In the genomic region with DNA sequence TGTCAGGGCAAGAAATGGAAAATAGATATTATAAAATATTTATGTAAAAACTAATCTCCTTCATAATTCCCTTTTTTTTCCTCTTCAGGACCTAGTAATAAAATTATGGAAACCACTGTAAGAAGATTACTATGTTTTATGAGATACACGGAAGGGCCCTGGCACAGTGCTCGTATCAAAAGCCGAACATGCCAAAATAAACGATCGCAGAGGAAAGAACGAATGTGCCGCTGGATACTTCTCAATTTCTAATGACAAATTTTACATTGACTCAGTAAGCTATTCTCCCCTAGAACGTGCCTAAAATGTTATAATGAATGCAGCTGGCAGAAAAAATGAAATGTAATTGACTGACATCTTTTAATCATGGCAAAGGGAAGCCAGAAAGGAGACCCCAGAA, we compare ENCODE assay signal across 32 mouse cellular contexts.
A peak's percentile ranks its signal among the peaks of the same experiment; 100 is the strongest.
DNase-seq lines count a peak whose midpoint lies in the region; ATAC-seq and TF ChIP-seq lines count a peak whose summit lies in the region.
"Had no signal": no experiment of that assay in that cellular context is flagged by ENCODE, and none has a peak within 500 bp of the region (broad histone marks: within the 10 kb centered on the region; RNA-seq: fewer than 3 reads in every experiment).

No protein-coding gene starts in this region.

- no peak overlapping the region for H3K4me3 ChIP-seq in forebrain, embryonic 15.5 days
- no peak overlapping the region for H3K4me3 ChIP-seq in forebrain, embryonic 10.5 days
- H3K4me3 ChIP-seq in hindbrain, embryonic 15.5 days: no peak overlapping the region
- no peak overlapping the region for H3K4me3 ChIP-seq in hindbrain, postnatal 0 days (ENCODE audit: low read length)
- no peak overlapping the region for H3K4me3 ChIP-seq in neural tube, embryonic 13.5 days
- no peak overlapping the region for H3K4me3 ChIP-seq in neural tube, embryonic 15.5 days (replicated peaks)
- H3K4me3 ChIP-seq: embryonic facial prominence, embryonic 10.5 days; embryonic facial prominence, embryonic 15.5 days; gastrocnemius, adult 2 months; heart, adult 2 months; heart, embryonic 13.5 days; intestine, embryonic 15.5 days; layer of hippocampus, adult 2 months; left cerebral cortex, adult 2 months; limb, embryonic 13.5 days; liver, embryonic 12.5 days; megakaryocyte, embryonic 14.5 days had no signal

- no peaks in the 10 kb centered on the region for H3K9me3 ChIP-seq in forebrain, embryonic 15.5 days
- no peaks in the 10 kb centered on the region for H3K9me3 ChIP-seq in forebrain, embryonic 10.5 days
- no peaks in the 10 kb centered on the region for H3K9me3 ChIP-seq in hindbrain, embryonic 15.5 days
- H3K9me3 ChIP-seq in hindbrain, postnatal 0 days (ENCODE audit: low read length): no peaks in the 10 kb centered on the region
- H3K9me3 ChIP-seq in neural tube, embryonic 13.5 days: no peaks in the 10 kb centered on the region
- no peaks in the 10 kb centered on the region for H3K9me3 ChIP-seq in neural tube, embryonic 15.5 days (replicated peaks)
- H3K9me3 ChIP-seq: embryonic facial prominence, embryonic 10.5 days; embryonic facial prominence, embryonic 15.5 days; heart, embryonic 13.5 days; intestine, embryonic 15.5 days; limb, embryonic 13.5 days; liver, embryonic 12.5 days; megakaryocyte, embryonic 14.5 days had no signal

- TF ChIP-seq CTCF in hindbrain, postnatal 0 days (IDR thresholded peaks at IDR 0.05; ENCODE audit: low read depth): no peak

- no peak for ATAC-seq in forebrain, embryonic 15.5 days (replicated peaks)
- ATAC-seq in hindbrain, embryonic 15.5 days (ENCODE audit: low FRiP score, low read depth): no peak
- ATAC-seq in hindbrain, postnatal 0 days: no peak
- no peak for ATAC-seq in neural tube, embryonic 13.5 days (ENCODE audit: low read depth)
- ATAC-seq in neural tube, embryonic 15.5 days (ENCODE audit: low FRiP score): no peak
- no peak for ATAC-seq in activated CD4-positive, CD25-positive, alpha-beta regulatory T cell, adult 4 months
- ATAC-seq: CD4-positive, CD25-positive, alpha-beta regulatory T cell, adult 4 months; intestine, embryonic 15.5 days; liver, embryonic 12.5 days; liver, postnatal 0 days; lung, postnatal 0 days had no signal

- H3K27me3 ChIP-seq in forebrain, embryonic 15.5 days: no peaks in the 10 kb centered on the region
- H3K27me3 ChIP-seq in forebrain, embryonic 10.5 days (ENCODE audit: poor library complexity, severe bottlenecking): peaks cover 24% of the 10 kb centered on the region
- H3K27me3 ChIP-seq in hindbrain, embryonic 15.5 days: no peaks in the 10 kb centered on the region
- H3K27me3 ChIP-seq in hindbrain, postnatal 0 days (ENCODE audit: insufficient read depth, low read length): no peaks in the 10 kb centered on the region
- H3K27me3 ChIP-seq in neural tube, embryonic 13.5 days: no peaks in the 10 kb centered on the region
- H3K27me3 ChIP-seq in neural tube, embryonic 15.5 days (replicated peaks): no peaks in the 10 kb centered on the region
- H3K27me3 ChIP-seq: embryonic facial prominence, embryonic 15.5 days; heart, embryonic 13.5 days; intestine, embryonic 15.5 days; liver, embryonic 12.5 days had no signal

- 42% methylated on average over 8 of the region's 8 CpGs for WGBS in forebrain, embryonic 15.5 days
- WGBS in forebrain, embryonic 10.5 days: 93% methylated on average over 8 of the region's 8 CpGs
- WGBS in hindbrain, embryonic 15.5 days: 51% methylated on average over 8 of the region's 8 CpGs
- 53% methylated on average over 8 of the region's 8 CpGs for WGBS in hindbrain, postnatal 0 days
- 58% methylated on average over 8 of the region's 8 CpGs for WGBS in neural tube, embryonic 13.5 days
- WGBS in neural tube, embryonic 15.5 days: 40% methylated on average over 8 of the region's 8 CpGs

- no peak for DNase-seq in forebrain, embryonic 10.5 days (ENCODE audit: extremely low spot score, low spot score)
- DNase-seq in hindbrain, postnatal 0 days (ENCODE audit: low spot score): no peak
- DNase-seq in neural tube, embryonic 10.5 days (ENCODE audit: extremely low spot score, low spot score): no peak
- DNase-seq: adrenal gland, postnatal 25 days; cerebellum, adult 18-20 months; cerebellum, postnatal 10 days; gastrocnemius, adult 2 months; gastrocnemius, postnatal 36 days; heart, adult 2 months; heart, postnatal 10 days; kidney, adult 2 months; kidney, postnatal 36 days; liver, postnatal 0 days; lung, postnatal 4 days; retina, postnatal 1 day; right cerebral cortex, postnatal 14 days had no signal

- H3K27ac ChIP-seq in forebrain, embryonic 15.5 days (replicated peaks): peak overlapping the region; percentile 76
- H3K27ac ChIP-seq in forebrain, embryonic 10.5 days: no peak overlapping the region
- peak overlapping the region; percentile 35; the same call in 1 of the 2 replicates for H3K27ac ChIP-seq in hindbrain, embryonic 15.5 days (replicated peaks)
- H3K27ac ChIP-seq in hindbrain, postnatal 0 days: no peak overlapping the region
- peak overlapping the region; percentile 72 for H3K27ac ChIP-seq in neural tube, embryonic 13.5 days (replicated peaks)
- H3K27ac ChIP-seq in neural tube, embryonic 15.5 days (replicated peaks): peak overlapping the region; percentile 33; the same call in 1 of the 2 replicates
- H3K27ac ChIP-seq: embryonic facial prominence, embryonic 15.5 days; gastrocnemius, adult 2 months; heart, adult 2 months; heart, embryonic 13.5 days; intestine, embryonic 15.5 days; layer of hippocampus, adult 2 months; left cerebral cortex, adult 2 months; limb, embryonic 13.5 days; liver, embryonic 12.5 days had no signal

- H3K4me1 ChIP-seq in forebrain, embryonic 15.5 days: peaks cover 60% of the 10 kb centered on the region
- H3K4me1 ChIP-seq in forebrain, embryonic 10.5 days: peaks cover 56% of the 10 kb centered on the region
- H3K4me1 ChIP-seq in hindbrain, embryonic 15.5 days (replicated peaks): peaks cover 29% of the 10 kb centered on the region
- H3K4me1 ChIP-seq in hindbrain, postnatal 0 days (ENCODE audit: insufficient read depth, low read length): no peaks in the 10 kb centered on the region
- peaks cover 71% of the 10 kb centered on the region for H3K4me1 ChIP-seq in neural tube, embryonic 13.5 days (replicated peaks)
- H3K4me1 ChIP-seq in neural tube, embryonic 15.5 days: peaks cover 36% of the 10 kb centered on the region
- H3K4me1 ChIP-seq: intestine, embryonic 15.5 days had no signal

- H3K9ac ChIP-seq in forebrain, embryonic 15.5 days (replicated peaks): no peak overlapping the region
- H3K9ac ChIP-seq in hindbrain, embryonic 15.5 days: no peak overlapping the region
- no peak overlapping the region for H3K9ac ChIP-seq in hindbrain, postnatal 0 days (replicated peaks; ENCODE audit: low read length)
- no peak overlapping the region for H3K9ac ChIP-seq in neural tube, embryonic 13.5 days
- no peak overlapping the region for H3K9ac ChIP-seq in neural tube, embryonic 15.5 days (replicated peaks)
- H3K9ac ChIP-seq: embryonic facial prominence, embryonic 15.5 days; heart, embryonic 13.5 days; intestine, embryonic 15.5 days; limb, embryonic 13.5 days; liver, embryonic 12.5 days; liver, postnatal 0 days had no signal

- no peak overlapping the region for H3K4me2 ChIP-seq in forebrain, embryonic 15.5 days (replicated peaks)
- no peak overlapping the region for H3K4me2 ChIP-seq in hindbrain, embryonic 15.5 days
- no peak overlapping the region for H3K4me2 ChIP-seq in hindbrain, postnatal 0 days (ENCODE audit: low read depth, low read length)
- no peak overlapping the region for H3K4me2 ChIP-seq in neural tube, embryonic 13.5 days
- no peak overlapping the region for H3K4me2 ChIP-seq in neural tube, embryonic 15.5 days
- H3K4me2 ChIP-seq: embryonic facial prominence, embryonic 15.5 days; heart, embryonic 13.5 days; intestine, embryonic 15.5 days; limb, embryonic 13.5 days; liver, embryonic 12.5 days had no signal

- no peaks in the 10 kb centered on the region for H3K36me3 ChIP-seq in forebrain, embryonic 15.5 days
- H3K36me3 ChIP-seq in forebrain, embryonic 10.5 days (replicated peaks): no peaks in the 10 kb centered on the region
- no peaks in the 10 kb centered on the region for H3K36me3 ChIP-seq in hindbrain, embryonic 15.5 days
- no peaks in the 10 kb centered on the region for H3K36me3 ChIP-seq in hindbrain, postnatal 0 days (ENCODE audit: insufficient read depth, low read length)
- H3K36me3 ChIP-seq in neural tube, embryonic 13.5 days: no peaks in the 10 kb centered on the region
- H3K36me3 ChIP-seq in neural tube, embryonic 15.5 days: no peaks in the 10 kb centered on the region
- H3K36me3 ChIP-seq: embryonic facial prominence, embryonic 10.5 days; embryonic facial prominence, embryonic 15.5 days; heart, embryonic 13.5 days; intestine, embryonic 15.5 days; limb, embryonic 13.5 days; liver, embryonic 12.5 days had no signal

Comparison
In these comparisons a context has a peak if more than half of its experiments do, and no peak if none do; other contexts are left out.
1. H3K27ac ChIP-seq: peak in forebrain, embryonic 15.5 days (single experiment), hindbrain, embryonic 15.5 days (single experiment), neural tube, embryonic 13.5 days (single experiment) and neural tube, embryonic 15.5 days (single experiment); none in forebrain, embryonic 10.5 days (single experiment) and hindbrain, postnatal 0 days (single experiment).